Mouse (Mus musculus): ENCODE results near the gene Pmel.

GRCm38 (mm10) chr10:128742616-128743015 is 38.6 kb downstream of the Pmel start:
- no peak for TF ChIP-seq CTCF (IDR thresholded peaks at IDR 0.05; ENCODE audit: low read depth)
- no peak for TF ChIP-seq EP300 (IDR thresholded peaks at IDR 0.05; ENCODE audit: low read depth)
